ENCODE assay signal across 16 mouse cellular contexts in genomic region chr7:89181285-89181684, GRCm38 (mm10).
DNase-seq lines count a peak whose midpoint lies in the region; ATAC-seq and TF ChIP-seq lines count a peak whose summit lies in the region.
"Had no signal": no experiment of that assay in that cellular context is flagged by ENCODE, and none has a peak within 500 bp of the region (broad histone marks: within the 10 kb centered on the region; RNA-seq: fewer than 3 reads in every experiment).

No protein-coding gene starts in this region.

- no peaks in the 10 kb centered on the region for H3K4me1 ChIP-seq in limb, embryonic 12.5 days (replicated peaks)
- H3K4me1 ChIP-seq in limb, embryonic 10.5 days = no peaks in the 10 kb centered on the region
- H3K4me1 ChIP-seq in limb, embryonic 14.5 days (ENCODE audit: control insufficient read depth, insufficient read depth, low read length) = peaks cover 6% of the 10 kb centered on the region; the same call in 1 of the 2 replicates
- H3K4me1 ChIP-seq in midbrain, embryonic 16.5 days (ENCODE audit: control insufficient read depth, insufficient read depth, low read length) = no peaks in the 10 kb centered on the region

- no peak for DNase-seq in limb, embryonic 10.5 days (ENCODE audit: low spot score)
- DNase-seq in ES-CJ7 (ENCODE audit: low read depth, low spot score) = peak; percentile 6
- DNase-seq in embryo, embryonic 10 days (ENCODE audit: low spot score) = peak; percentile 14
- DNase-seq in limb, embryonic 14.5 days (ENCODE audit: low spot score) = peak; percentile 42
- DNase-seq in heart, postnatal 10 days = no peak
- no peak for DNase-seq in adrenal gland, postnatal 4 days (ENCODE audit: low spot score in 2 of 2)
- DNase-seq: adrenal gland, adult 8-10 months; cerebellum, postnatal 14 days; forebrain, postnatal 0 days; gastrocnemius, postnatal 10 days; layer of hippocampus, adult 9-11 months; midbrain, embryonic 14.5 days had no signal

- H3K4me3 ChIP-seq in limb, embryonic 12.5 days (replicated peaks) = no peak overlapping the region
- H3K4me3 ChIP-seq in limb, embryonic 10.5 days = no peak overlapping the region
- no peak overlapping the region for H3K4me3 ChIP-seq in limb, embryonic 14.5 days (replicated peaks; ENCODE audit: low read length)
- H3K4me3 ChIP-seq in midbrain, embryonic 16.5 days (ENCODE audit: low read depth, low read length) = no peak overlapping the region

- H3K9ac ChIP-seq in limb, embryonic 12.5 days (replicated peaks) = no peak overlapping the region
- no peak overlapping the region for H3K9ac ChIP-seq in limb, embryonic 14.5 days (ENCODE audit: low read depth, low read length, severe bottlenecking)
- H3K9ac ChIP-seq in midbrain, embryonic 16.5 days (ENCODE audit: low read depth, low read length) = no peak overlapping the region
- H3K9ac ChIP-seq: forebrain, postnatal 0 days; liver, embryonic 14.5 days had no signal

- no peak overlapping the region for H3K4me2 ChIP-seq in limb, embryonic 12.5 days
- H3K4me2 ChIP-seq in limb, embryonic 14.5 days (replicated peaks; ENCODE audit: low read depth, low read length, severe bottlenecking) = no peak overlapping the region
- H3K4me2 ChIP-seq in midbrain, embryonic 16.5 days (ENCODE audit: low read length) = no peak overlapping the region

- 45% methylated on average over 1 of the region's 1 CpGs for WGBS in limb, embryonic 12.5 days
- WGBS in limb, embryonic 10.5 days = 38% methylated on average over 1 of the region's 1 CpGs
- WGBS in limb, embryonic 14.5 days = 40% methylated on average over 1 of the region's 1 CpGs
- 38% methylated on average over 1 of the region's 1 CpGs for WGBS in midbrain, embryonic 16.5 days

- 0 out of 2 replicates have a peak, but pooled peaks have one; percentile 20 for ATAC-seq in limb, embryonic 12.5 days (ENCODE audit: insufficient number of reproducible peaks, insufficient read depth, low FRiP score, low TSS enrichment, low read depth)
- no peak for ATAC-seq in limb, embryonic 14.5 days (ENCODE audit: low FRiP score, low read depth)
- ATAC-seq in midbrain, embryonic 16.5 days = no peak
- ATAC-seq: CD4-positive, CD25-positive, alpha-beta regulatory T cell, adult 4 months; forebrain, postnatal 0 days had no signal

- H3K27me3 ChIP-seq in limb, embryonic 12.5 days = no peaks in the 10 kb centered on the region
- no peaks in the 10 kb centered on the region for H3K27me3 ChIP-seq in limb, embryonic 10.5 days (ENCODE audit: low read depth, poor library complexity, severe bottlenecking)
- H3K27me3 ChIP-seq in limb, embryonic 14.5 days (ENCODE audit: control insufficient read depth, insufficient read depth, low read length) = no peaks in the 10 kb centered on the region
- H3K27me3 ChIP-seq in midbrain, embryonic 16.5 days (ENCODE audit: control insufficient read depth, insufficient read depth, low read depth, low read length) = no peaks in the 10 kb centered on the region

- H3K36me3 ChIP-seq in limb, embryonic 12.5 days = no peaks in the 10 kb centered on the region
- no peaks in the 10 kb centered on the region for H3K36me3 ChIP-seq in limb, embryonic 10.5 days
- no peaks in the 10 kb centered on the region for H3K36me3 ChIP-seq in limb, embryonic 14.5 days (ENCODE audit: control insufficient read depth, insufficient read depth, low read length)
- H3K36me3 ChIP-seq in midbrain, embryonic 16.5 days (ENCODE audit: control insufficient read depth, insufficient read depth, low read length) = no peaks in the 10 kb centered on the region

- no peaks in the 10 kb centered on the region for H3K9me3 ChIP-seq in limb, embryonic 12.5 days
- no peaks in the 10 kb centered on the region for H3K9me3 ChIP-seq in limb, embryonic 10.5 days (replicated peaks)
- no peaks in the 10 kb centered on the region for H3K9me3 ChIP-seq in limb, embryonic 14.5 days (ENCODE audit: control insufficient read depth, low read length)
- no peaks in the 10 kb centered on the region for H3K9me3 ChIP-seq in midbrain, embryonic 16.5 days (replicated peaks; ENCODE audit: control insufficient read depth, low read length, poor library complexity, severe bottlenecking)

- no peak overlapping the region for H3K27ac ChIP-seq in limb, embryonic 12.5 days
- H3K27ac ChIP-seq in limb, embryonic 10.5 days = no peak overlapping the region
- H3K27ac ChIP-seq in limb, embryonic 14.5 days (replicated peaks; ENCODE audit: low read depth, low read length) = no peak overlapping the region
- H3K27ac ChIP-seq in midbrain, embryonic 16.5 days (ENCODE audit: low read length) = no peak overlapping the region
- H3K27ac ChIP-seq: liver, embryonic 14.5 days had no signal

- no peak for TF ChIP-seq POLR2A in limb, embryonic 14.5 days (IDR thresholded peaks at IDR 0.05; ENCODE audit: borderline replicate concordance, extremely low read depth, insufficient read depth, insufficient read length)

- intact Hi-C loops in heart, postnatal 10 days (cut with DNase I) = no loop called here

Comparison
In these comparisons a context has a peak if more than half of its experiments do, and no peak if none do; other contexts are left out.
1. DNase-seq: peak in ES-CJ7 (single experiment), embryo, embryonic 10 days (single experiment) and limb, embryonic 14.5 days (single experiment); none in limb, embryonic 10.5 days (single experiment), heart, postnatal 10 days (0 of 2) and adrenal gland, postnatal 4 days (0 of 2).